Mouse (Mus musculus) erythroblast, embryonic 14.5 days (primary cell): ENCODE measurements around the gene Ptprg.

ENCODE experiments used
- GATA1 ChIP-seq: IDR thresholded peaks from 2 replicates; pipeline ENCODE4 v1.6.1; 2012; ENCODE audit warnings: low read length, inconsistent platforms, mixed read lengths
- TAL1 ChIP-seq: IDR thresholded peaks from 3 replicates; pipeline ENCODE4 v1.6.1; 2012; ENCODE audit warnings: low read length, inconsistent platforms, mixed read lengths

DNA sequence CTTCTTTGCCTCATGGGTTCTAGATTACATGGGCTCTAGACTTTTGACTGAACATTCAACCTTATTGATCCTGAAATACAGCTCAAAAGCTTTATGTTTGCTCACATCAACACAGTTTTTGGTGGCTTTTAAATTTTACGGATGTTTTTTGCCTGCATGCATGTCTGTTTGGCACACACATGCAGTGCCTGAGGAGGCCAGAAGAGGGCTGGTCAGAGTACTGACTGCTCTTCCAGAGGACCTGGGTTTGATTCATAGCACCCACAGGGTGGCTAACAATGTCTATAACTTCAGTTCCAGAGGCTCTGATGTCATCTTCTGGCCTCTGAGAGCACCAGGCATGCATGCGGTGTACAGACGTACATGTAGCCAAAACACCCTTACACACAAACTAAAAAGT, 12.0 kb downstream of the Ptprg start:
- no peak for TF ChIP-seq TAL1
- TF ChIP-seq GATA1 = no peak
